Mouse (Mus musculus) layer of hippocampus, postnatal 10 days (tissue): ENCODE results near the gene Wdr31. TPM values are rescaled to one million over a fixed set of nuclear protein-coding genes. Genes with fewer than 3 reads are reported as not detected.
"Not testable (repeated sequence)": the region's sequence is repeated elsewhere in the genome, so short reads cannot be mapped to it uniquely, and the experiment has no call there.

ENCODE experiments used
- DNase-seq, 2 experiments: peaks; one replicate each; pipeline ENCODE4 v3.0.0; 2021; ENCODE audit warnings: low spot score in 2 of 2
- total RNA-seq, 2 experiments: library from RNA; stranded (reverse); gene quantifications; 2 replicates each; pipeline ENCODE4 v1.2.3; 2021

Gene Wdr31
- total RNA-seq, 2 experiments from 2014 or later = 6.7 to 10.7 TPM

- DNase-seq = peak; percentile 51 to 58
These were observed 26.1 kb upstream of the Wdr31 start for GRCm38 (mm10) chr4:62496815-62497214.

- peak in 1 of 2 experiments; percentile 39 for DNase-seq
These were observed 25.2 kb upstream of the Wdr31 start for GRCm38 (mm10) chr4:62495946-62496345.

GRCm38 (mm10) chr4:62494230-62494629 is 23.5 kb upstream of the Wdr31 start:
- DNase-seq = no peak

GRCm38 (mm10) chr4:62492682-62493081 is 22.0 kb upstream of the Wdr31 start:
- peak; percentile 37 to 45 for DNase-seq

- DNase-seq = no peak
These were observed 17.2 kb upstream of the Wdr31 start for GRCm38 (mm10) chr4:62487914-62488313.

GRCm38 (mm10) chr4:62487172-62487571 is 16.5 kb upstream of the Wdr31 start:
- DNase-seq = no peak

GRCm38 (mm10) chr4:62486162-62486696 is 15.5 kb upstream of the Wdr31 start:
- no peak for DNase-seq

GRCm38 (mm10) chr4:62485450-62486161 is 14.9 kb upstream of the Wdr31 start:
- DNase-seq = no peak

GRCm38 (mm10) chr4:62484928-62485327 is 14.2 kb upstream of the Wdr31 start:
- no peak for DNase-seq

- DNase-seq = no peak
These were observed 10.3 kb upstream of the Wdr31 start for GRCm38 (mm10) chr4:62480709-62481605.

GRCm38 (mm10) chr4:62479937-62480708 is 9.4 kb upstream of the Wdr31 start, which contains the start of gene Bspry:
TSS of gene Bspry (plus strand) at chr4:62480053.
- DNase-seq = no peak

- DNase-seq = not testable (repeated sequence)
These were observed 8.9 kb upstream of the Wdr31 start for GRCm38 (mm10) chr4:62479593-62479936.

- no peak for DNase-seq
These were observed 7.0 kb upstream of the Wdr31 start for GRCm38 (mm10) chr4:62477542-62478244.

- DNase-seq = no peak
These were observed 5.1 kb upstream of the Wdr31 start for GRCm38 (mm10) chr4:62475793-62476192.

GRCm38 (mm10) chr4:62475131-62475530 is 4.4 kb upstream of the Wdr31 start:
- no peak for DNase-seq

GRCm38 (mm10) chr4:62472071-62472470 is 1.4 kb upstream of the Wdr31 start:
- DNase-seq = no peak

GRCm38 (mm10) chr4:62468158-62468557 is 2.5 kb downstream of the Wdr31 start:
- no peak for DNase-seq

- no peak for DNase-seq
These were observed 7.6 kb downstream of the Wdr31 start for GRCm38 (mm10) chr4:62463124-62463523.

- no peak for DNase-seq
These were observed 10.3 kb downstream of the Wdr31 start for GRCm38 (mm10) chr4:62460348-62460747.

GRCm38 (mm10) chr4:62459081-62459480 is 11.6 kb downstream of the Wdr31 start:
- peak; percentile 19 to 34 for DNase-seq

GRCm38 (mm10) chr4:62454995-62455394 is 15.7 kb downstream of the Wdr31 start:
- peak; percentile 45 to 63 for DNase-seq
